Mouse (Mus musculus): Measurements from ENCODE around the gene Vav2. TPM values are rescaled to one million over a fixed set of nuclear protein-coding genes. Genes with fewer than 3 reads are reported as not detected.

The Vav2 gene
- polyA plus RNA-seq, 1 experiment: 13.0 TPM

DNA sequence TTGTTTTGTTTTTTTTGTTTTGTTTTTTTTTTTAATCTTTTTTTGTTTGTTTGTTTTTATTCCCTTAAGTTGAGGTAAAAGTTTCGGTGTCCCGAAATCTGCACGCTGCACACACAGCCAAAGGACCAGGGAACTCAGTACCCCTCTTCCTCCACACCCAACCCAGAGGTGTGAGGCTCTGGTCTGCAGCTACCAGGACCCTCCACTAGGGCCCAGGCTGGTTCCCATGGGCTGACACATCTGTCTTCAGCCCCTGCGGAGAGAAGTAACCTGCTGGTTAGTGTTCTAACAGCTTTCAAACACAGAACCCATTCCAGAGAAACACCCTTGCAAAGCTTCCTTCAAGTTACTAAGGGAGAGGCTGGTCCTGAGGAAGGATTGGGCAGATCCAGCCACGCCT lies 20.9 kb upstream of the Vav2 start:
- Histone ChIP-seq H3K27me3 (ENCODE audit: control insufficient read depth, insufficient read depth, insufficient read length) (no peaks in the 10 kb centered on the region), H3K36me3 (ENCODE audit: control insufficient read depth, insufficient read depth) (peaks cover 68% of the 10 kb centered on the region), H3K4me3 (ENCODE audit: insufficient read depth, poor library complexity, severe bottlenecking) (no peak overlapping the region), H3ac (ENCODE audit: control insufficient read depth, insufficient read length, low read depth) (no peak overlapping the region), H3K79me2 (ENCODE audit: control insufficient read depth, insufficient read depth) (no peaks in the 10 kb centered on the region), H3K79me3 (ENCODE audit: low read depth) (no peaks in the 10 kb centered on the region)
- no peak for TF ChIP-seq FOSL1 (IDR thresholded peaks at IDR 0.05; ENCODE audit: insufficient read depth, low read length, poor library complexity, severe bottlenecking)

- no peak for TF ChIP-seq CEBPB (IDR thresholded peaks at IDR 0.05; ENCODE audit: low read depth)
- TF ChIP-seq MAX (IDR thresholded peaks at IDR 0.05): no peak
- TF ChIP-seq MYOD1 (IDR thresholded peaks at IDR 0.05; ENCODE audit: control insufficient read depth, insufficient read length, low read depth): no peak
- no peak for TF ChIP-seq USF1 (IDR thresholded peaks at IDR 0.05; ENCODE audit: low read depth)
- TF ChIP-seq MYOG (IDR thresholded peaks at IDR 0.05; ENCODE audit: control insufficient read depth, extremely low read depth, insufficient read length): no peak
- Histone ChIP-seq H3K36me3 (ENCODE audit: control insufficient read depth, insufficient read depth) (peaks cover 60% of the 10 kb centered on the region), H3ac (ENCODE audit: control insufficient read depth, insufficient read length, low read depth) (no peak overlapping the region), H3K79me2 (ENCODE audit: control insufficient read depth, insufficient read depth) (no peaks in the 10 kb centered on the region), H3K79me3 (ENCODE audit: low read depth) (no peaks in the 10 kb centered on the region), H3K27me3 (ENCODE audit: control insufficient read depth, insufficient read depth, insufficient read length) (no peaks in the 10 kb centered on the region), H3K4me3 (ENCODE audit: insufficient read depth, poor library complexity, severe bottlenecking) (no peak overlapping the region)
Measured at GRCm38 (mm10) chr2:27446812-27447211, 20.0 kb upstream of the Vav2 start.

DNA sequence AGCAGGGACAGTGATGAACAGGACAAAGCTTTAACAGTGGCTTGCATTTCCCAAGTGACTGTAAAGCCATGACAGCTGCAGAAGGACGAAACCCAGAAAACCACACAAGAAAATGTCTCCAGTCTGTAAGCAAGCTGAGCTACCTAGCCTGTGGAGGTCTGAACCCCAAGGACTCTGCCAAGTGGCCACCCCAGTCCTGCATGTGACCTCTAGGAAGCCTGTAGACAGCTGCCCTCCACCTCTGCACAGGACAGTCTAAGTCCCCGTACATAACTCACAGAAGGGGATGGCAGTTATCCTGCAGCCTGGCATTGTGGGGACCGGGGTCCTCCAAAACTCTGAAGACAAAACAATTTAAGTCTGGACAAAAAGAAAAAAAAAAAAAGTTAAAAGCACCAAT lies 19.1 kb upstream of the Vav2 start:
- Histone ChIP-seq H3K36me3 (ENCODE audit: control insufficient read depth, insufficient read depth) (peaks cover 52% of the 10 kb centered on the region), H3K4me3 (ENCODE audit: insufficient read depth, poor library complexity, severe bottlenecking) (no peak overlapping the region), H3ac (ENCODE audit: control insufficient read depth, insufficient read length, low read depth) (no peak overlapping the region), H3K27me3 (ENCODE audit: control insufficient read depth, insufficient read depth, insufficient read length) (no peaks in the 10 kb centered on the region), H3K79me2 (ENCODE audit: control insufficient read depth, insufficient read depth) (no peaks in the 10 kb centered on the region), H3K79me3 (ENCODE audit: low read depth) (no peaks in the 10 kb centered on the region)
- TF ChIP-seq FOSL1 (IDR thresholded peaks at IDR 0.05; ENCODE audit: insufficient read depth, low read length, poor library complexity, severe bottlenecking): no peak
- no peak for TF ChIP-seq MAX (IDR thresholded peaks at IDR 0.05)
- no peak for TF ChIP-seq USF1 (IDR thresholded peaks at IDR 0.05; ENCODE audit: low read depth)
- no peak for TF ChIP-seq MYOG (IDR thresholded peaks at IDR 0.05; ENCODE audit: control insufficient read depth, extremely low read depth, insufficient read length)
- TF ChIP-seq CTCF (IDR thresholded peaks at IDR 0.05; ENCODE audit: control insufficient read depth, insufficient read depth, insufficient read length): no peak
- no peak for TF ChIP-seq CEBPB (IDR thresholded peaks at IDR 0.05; ENCODE audit: low read depth)
- TF ChIP-seq MYOD1 (IDR thresholded peaks at IDR 0.05; ENCODE audit: control insufficient read depth, insufficient read length, low read depth): no peak

GRCm38 (mm10) chr2:27443450-27443708 lies 16.5 kb upstream of the Vav2 start:
- Histone ChIP-seq H3ac (ENCODE audit: control insufficient read depth, insufficient read length, low read depth) (no peak overlapping the region), H3K27me3 (ENCODE audit: control insufficient read depth, insufficient read depth, insufficient read length) (no peaks in the 10 kb centered on the region), H3K79me3 (ENCODE audit: low read depth) (no peaks in the 10 kb centered on the region), H3K79me2 (ENCODE audit: control insufficient read depth, insufficient read depth) (no peaks in the 10 kb centered on the region), H3K36me3 (ENCODE audit: control insufficient read depth, insufficient read depth) (peaks cover 27% of the 10 kb centered on the region), H3K4me3 (ENCODE audit: insufficient read depth, poor library complexity, severe bottlenecking) (no peak overlapping the region)
- no peak for TF ChIP-seq USF1 (IDR thresholded peaks at IDR 0.05; ENCODE audit: low read depth)
- no peak for TF ChIP-seq MAX (IDR thresholded peaks at IDR 0.05)
- no peak for TF ChIP-seq CTCF (IDR thresholded peaks at IDR 0.05; ENCODE audit: control insufficient read depth, insufficient read depth, insufficient read length)
- TF ChIP-seq FOSL1 (IDR thresholded peaks at IDR 0.05; ENCODE audit: insufficient read depth, low read length, poor library complexity, severe bottlenecking): no peak
- no peak for TF ChIP-seq MYOD1 (IDR thresholded peaks at IDR 0.05; ENCODE audit: control insufficient read depth, insufficient read length, low read depth)
- no peak for TF ChIP-seq CEBPB (IDR thresholded peaks at IDR 0.05; ENCODE audit: low read depth)
- TF ChIP-seq MYOG (IDR thresholded peaks at IDR 0.05; ENCODE audit: control insufficient read depth, extremely low read depth, insufficient read length): no peak

DNA sequence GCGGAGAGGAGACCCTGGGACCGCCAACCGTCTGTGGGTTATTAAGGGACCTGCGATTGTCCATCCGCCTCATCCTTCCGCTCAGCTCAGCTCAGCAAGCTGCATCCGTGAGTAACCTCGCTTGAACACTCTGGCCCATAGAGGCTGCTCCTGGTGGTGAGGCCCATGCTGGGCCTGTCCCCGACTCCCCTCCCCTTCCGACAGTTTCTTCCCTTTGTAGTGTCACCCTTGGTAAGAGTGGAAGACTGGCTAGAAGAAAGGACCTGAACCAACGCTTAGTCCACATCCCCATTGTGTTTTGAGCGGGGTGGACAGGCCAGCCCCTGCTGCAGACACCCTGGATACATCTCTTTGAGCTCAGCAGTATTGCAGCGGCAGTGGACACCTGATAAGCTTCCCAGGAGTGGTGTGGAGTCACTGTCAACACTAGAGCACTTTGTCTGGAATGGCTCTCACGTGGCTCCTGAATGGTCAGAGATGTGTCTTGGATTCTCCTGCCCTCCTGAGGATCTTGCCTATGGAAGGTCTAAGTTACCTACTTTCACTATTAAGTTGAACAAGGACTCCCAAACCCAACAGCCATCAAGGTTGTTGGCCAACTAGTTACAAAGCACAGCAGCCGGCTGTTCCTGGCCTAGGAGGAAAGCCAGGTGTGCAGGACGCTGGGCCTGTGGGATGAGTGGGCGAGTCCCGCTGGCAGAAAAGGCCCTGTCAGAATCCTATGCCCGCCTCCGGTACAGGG lies 16.0 kb upstream of the Vav2 start:
- H3ac ChIP-seq (ENCODE audit: control insufficient read depth, insufficient read length, low read depth): peak overlapping the region; percentile 83
- H3K79me2 ChIP-seq (ENCODE audit: control insufficient read depth, insufficient read depth): no peaks in the 10 kb centered on the region
- H3K36me3 ChIP-seq (ENCODE audit: control insufficient read depth, insufficient read depth): peaks cover 22% of the 10 kb centered on the region
- no peaks in the 10 kb centered on the region for H3K79me3 ChIP-seq (ENCODE audit: low read depth)
- TF ChIP-seq CTCF (IDR thresholded peaks at IDR 0.05; ENCODE audit: control insufficient read depth, insufficient read depth, insufficient read length) (no peak), MYOG (IDR thresholded peaks at IDR 0.05; ENCODE audit: control insufficient read depth, extremely low read depth, insufficient read length) (no peak), CEBPB (IDR thresholded peaks at IDR 0.05; ENCODE audit: low read depth) (no peak), MAX (IDR thresholded peaks at IDR 0.05) (no peak), FOSL1 (IDR thresholded peaks at IDR 0.05; ENCODE audit: insufficient read depth, low read length, poor library complexity, severe bottlenecking) (no peak), MYOD1 (IDR thresholded peaks at IDR 0.05; ENCODE audit: control insufficient read depth, insufficient read length, low read depth) (no peak), USF1 (IDR thresholded peaks at IDR 0.05; ENCODE audit: low read depth) (no peak)
- no peaks in the 10 kb centered on the region for H3K27me3 ChIP-seq (ENCODE audit: control insufficient read depth, insufficient read depth, insufficient read length)
- peak overlapping the region; percentile 48 for H3K4me3 ChIP-seq (ENCODE audit: insufficient read depth, poor library complexity, severe bottlenecking)
